Mouse (Mus musculus) frontal cortex, postnatal 36 days (tissue): ENCODE measurements around the gene Gm28053.

ENCODE experiments used
- DNase-seq, 2 experiments: peaks; one replicate each; pipeline ENCODE4 v3.0.0; 2022; ENCODE audit warnings: low spot score in 2 of 2

Gm28053 gene

DNA sequence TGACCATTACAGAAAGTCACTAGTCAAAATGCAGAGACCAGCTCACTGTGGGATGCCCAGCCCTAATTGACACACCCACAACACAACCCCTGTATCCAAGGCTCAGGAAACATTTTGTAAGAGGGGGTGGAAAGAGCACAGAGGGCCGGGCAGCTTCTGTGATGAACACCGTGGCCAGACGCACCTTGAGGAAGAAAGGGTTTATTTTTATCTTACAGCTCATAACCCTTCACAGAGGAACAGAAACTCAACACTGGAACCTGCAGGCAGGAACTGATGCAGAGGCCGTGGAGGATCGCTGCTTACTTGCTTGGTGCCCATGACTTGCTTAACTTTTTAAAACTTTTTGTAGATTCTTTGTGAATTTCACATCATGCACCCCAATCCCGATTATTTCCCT is 25.4 kb upstream of the Gm28053 start:
- DNase-seq, result no peak

DNA sequence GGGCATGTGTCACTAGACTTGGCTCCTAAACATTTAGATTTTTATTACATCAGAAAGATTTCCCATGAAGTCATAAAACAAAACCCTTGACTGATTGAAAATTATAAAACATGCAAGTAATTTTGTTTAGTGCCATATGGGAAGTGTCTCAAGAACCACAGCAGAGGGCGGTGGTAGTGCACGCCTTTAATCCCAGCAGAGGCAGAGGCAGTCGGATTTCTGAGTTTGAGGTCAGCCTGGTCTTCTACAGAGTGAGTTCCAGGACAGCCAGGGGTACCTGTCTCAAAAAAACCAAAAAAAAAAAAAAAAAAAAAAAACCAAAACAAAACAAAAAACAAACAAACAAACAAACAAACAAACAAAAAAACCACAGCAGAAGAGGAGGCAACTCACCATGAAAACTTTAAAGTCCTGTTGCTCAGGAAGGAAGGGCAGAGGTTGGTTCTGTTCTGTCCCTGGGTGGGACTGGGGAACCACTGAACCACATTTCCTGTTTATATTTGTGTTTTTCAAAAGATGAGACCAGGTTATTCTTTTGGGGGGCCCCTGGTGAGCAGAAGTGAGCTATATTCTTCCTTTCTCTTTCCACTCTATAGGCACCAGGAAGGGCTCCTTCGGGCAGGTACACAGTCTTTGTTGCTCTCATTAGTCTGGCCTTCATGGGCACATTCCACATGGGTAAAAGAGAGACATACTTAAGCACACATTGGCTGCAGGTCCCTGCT is 21.4 kb upstream of the Gm28053 start:
- DNase-seq, result no peak

DNA sequence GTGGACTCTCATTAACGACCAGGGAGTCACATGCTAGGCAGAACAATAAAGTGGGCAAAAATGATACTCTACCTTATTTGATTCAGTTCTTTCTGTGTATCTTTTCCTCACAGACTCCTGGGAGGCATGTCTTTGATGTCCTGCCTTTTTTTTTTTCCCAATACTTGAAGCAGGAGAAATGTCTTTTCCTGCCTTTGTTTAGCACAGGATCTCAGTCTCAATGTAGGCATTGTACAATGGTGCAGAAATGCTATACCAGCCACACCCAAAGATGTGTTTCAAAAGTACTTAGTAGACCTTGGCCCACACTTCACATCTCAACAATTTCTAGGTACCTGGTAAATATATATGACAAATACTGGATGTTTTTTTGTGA is 20.9 kb upstream of the Gm28053 start:
- no peak for DNase-seq

DNA sequence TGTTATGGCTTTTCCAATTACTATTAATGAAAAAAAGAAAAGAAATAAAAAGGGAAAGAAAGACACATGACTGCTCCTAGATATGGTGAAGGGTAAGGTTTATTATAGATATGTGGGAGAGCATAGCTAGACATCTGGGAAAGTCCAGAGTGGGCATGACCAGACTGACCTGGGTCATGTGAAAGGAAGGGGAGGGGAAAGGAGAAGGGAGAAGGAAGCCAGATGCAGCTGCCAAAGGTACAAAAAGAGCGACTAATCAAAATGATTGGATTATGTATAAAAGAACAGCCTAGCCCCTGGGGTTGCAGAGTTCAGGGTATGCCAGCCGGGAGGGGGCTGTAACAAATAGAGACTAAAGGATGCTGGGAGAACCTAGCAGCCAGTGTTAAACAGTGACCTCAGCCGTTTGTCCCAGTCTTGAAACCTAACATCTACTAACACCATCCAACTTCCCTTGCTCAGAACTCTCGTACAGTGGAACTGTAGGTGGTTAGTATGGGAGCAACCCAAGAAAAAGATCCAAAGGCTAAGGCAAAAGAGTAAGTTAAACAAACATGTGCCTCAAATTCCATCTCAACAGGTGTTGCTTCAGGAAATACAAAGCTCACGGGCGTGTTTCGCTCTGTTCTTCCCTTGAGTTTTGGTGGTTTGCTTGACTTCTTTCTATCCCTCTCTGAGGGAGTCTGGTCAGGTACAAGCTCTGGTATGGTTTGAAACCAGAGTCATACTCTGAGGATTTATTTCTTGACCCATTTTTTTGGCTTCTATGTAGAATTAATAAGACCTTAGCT is 20.1 kb upstream of the Gm28053 start:
- DNase-seq, result no peak

DNA sequence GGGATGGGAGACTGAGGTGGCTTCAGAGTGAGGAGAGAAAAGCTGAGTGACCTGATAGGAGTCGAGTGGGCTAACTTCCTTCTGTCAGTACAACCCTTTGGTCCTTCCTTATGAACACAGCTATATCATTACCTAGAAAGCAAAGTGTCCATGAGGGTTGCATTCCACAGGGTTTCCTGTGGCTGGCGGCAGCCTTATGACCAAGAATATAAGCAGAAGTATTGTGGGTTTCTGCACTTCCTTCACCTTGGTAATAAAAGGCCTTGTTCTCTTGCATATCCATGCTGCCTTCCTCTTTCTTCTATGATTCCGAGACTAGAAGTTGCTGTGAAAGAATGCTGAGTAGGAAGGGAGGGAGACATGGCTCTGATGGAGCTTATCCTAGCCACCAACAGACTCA is 19.5 kb upstream of the Gm28053 start:
- no peak for DNase-seq

DNA sequence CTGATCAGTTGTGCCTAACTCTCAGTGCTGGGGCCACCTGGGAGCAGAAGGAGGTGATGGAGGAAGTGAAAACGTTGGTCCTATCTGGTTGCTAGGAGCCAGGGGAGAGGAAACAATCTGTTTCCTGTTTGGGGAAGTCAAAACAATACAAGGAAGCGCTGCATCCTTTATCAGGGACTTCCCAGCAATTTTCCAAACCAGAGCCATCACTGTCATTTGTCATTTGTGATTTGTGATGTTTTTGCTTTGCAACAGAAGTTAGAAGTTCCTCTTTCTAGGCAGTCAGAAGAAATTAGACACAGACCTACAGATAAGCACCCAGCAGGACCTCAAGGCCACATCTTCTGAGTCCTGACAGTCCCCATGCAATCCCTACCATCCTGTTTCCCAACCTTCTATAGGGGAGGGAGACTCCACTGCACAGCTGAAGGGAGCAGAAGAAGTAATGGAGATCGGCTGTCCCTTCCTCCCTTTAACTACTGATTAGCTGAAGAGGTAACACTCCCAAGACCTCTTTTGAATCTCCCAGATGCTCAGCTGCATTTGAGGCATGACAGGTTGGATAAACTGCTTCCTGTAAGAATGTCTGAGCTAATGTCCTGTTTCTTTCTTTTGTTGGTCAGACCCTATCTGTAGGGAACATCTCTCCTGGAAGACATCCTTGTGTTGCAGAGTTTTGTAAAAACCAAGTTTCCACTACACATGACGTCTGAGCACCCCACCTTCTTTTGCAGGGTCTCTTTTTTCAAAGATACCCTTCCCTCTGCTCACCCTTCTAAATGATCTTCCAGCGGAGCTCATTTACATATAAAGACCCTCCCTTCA is 17.9 kb upstream of the Gm28053 start:
- no peak for DNase-seq

DNA sequence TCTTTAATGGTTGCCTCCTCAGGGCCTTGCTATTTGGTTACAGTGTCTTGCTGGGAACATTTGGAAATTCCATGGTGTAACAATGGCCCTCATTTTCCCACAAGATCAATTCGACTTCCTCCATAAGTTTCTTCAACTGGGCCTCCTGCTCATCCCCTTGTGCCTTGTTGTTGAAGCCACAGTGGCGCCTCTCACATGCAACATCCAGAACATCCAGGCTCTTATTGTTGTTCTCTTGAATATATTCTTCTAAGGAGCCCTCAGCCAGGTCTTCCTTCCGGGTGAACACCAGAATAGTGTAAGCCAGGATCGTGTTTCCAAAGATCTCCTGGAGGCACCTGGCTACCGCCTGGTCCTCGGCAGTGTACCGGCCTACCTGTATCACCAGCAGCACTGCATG is 16.3 kb upstream of the Gm28053 start:
- DNase-seq, result no peak

DNA sequence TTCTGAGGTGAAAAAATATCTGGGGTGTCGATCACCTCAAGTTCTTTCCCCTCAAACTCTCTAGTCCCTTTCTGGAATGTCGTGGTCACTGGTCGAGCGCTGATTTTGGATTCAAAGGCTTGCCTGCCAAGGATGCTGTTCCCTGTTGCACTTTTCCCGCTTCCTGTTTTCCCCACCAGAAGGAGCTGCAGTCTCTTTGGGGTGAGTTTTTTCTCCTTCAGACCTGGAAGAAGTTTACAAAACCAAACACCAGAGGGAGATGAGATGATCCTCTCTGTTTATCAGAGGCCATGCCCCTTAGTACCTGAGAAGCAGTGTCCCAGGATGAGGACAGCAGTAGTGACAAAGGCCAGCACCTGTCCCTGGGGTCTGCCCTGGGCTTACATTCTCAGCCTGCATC is 15.8 kb upstream of the Gm28053 start:
- DNase-seq, result no peak

DNA sequence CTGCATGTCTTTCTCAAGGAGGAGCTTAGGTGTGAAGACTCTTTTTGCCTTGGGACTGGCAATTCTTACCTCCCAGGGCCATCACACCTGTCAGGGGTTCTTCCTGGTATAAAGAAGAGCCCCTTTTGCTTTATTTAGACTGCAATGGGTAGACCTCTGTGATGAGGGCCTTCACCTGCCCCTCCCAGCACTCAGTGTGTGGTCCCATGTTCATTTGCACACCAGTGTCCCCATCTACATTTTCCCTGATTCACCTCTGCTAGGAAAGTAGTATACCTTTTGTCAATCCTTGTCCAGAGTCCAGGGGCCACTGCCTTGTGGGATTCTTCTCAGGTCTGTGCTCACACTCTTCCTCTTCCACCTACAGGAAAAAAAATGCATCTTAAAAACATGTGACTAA is 14.3 kb upstream of the Gm28053 start:
- DNase-seq, result no peak

DNA sequence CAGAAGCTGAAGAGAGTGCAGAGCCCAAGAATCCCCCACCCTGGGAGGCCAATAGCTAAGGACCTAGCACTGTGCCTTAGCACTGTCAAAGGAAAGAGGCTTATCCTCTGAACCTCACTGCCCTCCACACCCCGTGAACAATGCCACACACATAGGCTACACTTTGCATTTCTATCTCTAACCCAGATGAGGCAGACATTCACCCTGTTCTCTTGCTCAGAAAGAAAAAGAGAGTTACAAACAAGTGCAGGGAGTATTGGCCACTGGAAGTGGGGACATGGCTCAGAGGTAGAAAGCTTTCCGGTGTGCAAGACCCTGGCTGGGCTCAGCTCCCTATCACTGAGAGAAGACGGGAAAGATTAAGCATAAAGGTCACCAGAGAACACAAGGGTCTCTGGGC is 12.3 kb upstream of the Gm28053 start:
- no peak for DNase-seq

DNA sequence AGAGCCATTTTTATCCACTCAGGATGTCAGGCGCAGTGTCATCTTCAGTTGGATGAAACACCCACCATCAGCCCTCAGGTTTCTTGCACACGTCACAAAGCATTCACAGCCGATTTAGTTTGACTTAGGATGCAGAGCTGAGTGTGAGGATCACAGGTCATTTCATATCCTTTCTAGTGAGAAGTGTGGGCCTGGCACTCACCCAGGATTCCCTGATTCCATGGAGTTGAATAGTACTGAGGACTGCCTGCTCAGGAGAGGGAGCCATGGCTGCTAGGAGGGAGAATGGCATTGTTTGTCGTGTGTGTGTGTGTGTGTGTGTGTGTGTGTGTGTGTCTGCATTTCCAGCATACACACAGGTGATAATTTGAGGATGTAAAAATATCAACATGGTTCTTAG is 1.9 kb downstream of the Gm28053 start:
- no peak for DNase-seq

DNA sequence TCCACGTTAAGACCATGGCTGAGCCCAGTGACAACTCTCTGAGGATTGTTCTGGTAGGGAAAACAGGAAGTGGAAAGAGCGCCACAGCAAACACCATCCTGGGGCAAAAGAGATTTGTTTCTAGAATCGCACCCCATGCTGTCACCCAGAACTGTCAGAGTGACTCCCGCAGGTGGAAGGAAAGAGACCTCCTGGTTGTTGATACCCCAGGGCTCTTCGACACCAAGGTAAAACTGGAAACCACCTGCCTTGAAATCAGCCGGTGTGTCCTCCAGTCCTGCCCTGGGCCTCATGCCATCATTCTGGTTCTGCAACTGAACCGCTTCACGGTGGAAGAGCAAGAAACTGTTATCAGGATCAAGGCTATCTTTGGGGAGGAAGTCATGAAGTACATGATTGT is 5.1 kb downstream of the Gm28053 start:
- DNase-seq, result no peak

DNA sequence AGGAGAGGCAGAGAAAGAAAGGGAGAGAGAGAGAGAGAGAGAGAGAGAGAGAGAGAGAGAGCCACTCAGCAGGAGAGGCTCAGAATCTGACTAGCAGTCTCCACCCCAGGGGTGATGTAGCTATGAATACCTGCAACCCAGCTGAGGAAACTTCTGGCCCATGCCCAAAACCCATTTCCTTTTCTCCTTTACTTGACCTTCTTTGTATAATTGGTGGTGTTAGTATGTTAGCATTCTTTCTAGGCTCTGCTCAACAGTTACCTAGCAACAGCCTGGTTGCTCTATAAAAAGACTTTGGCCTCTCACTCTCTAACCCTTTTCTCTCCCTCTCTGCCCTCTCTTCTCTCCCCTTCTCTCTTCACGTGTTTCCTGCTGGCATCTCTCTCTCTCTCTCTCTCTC is 7.1 kb downstream of the Gm28053 start:
- DNase-seq, result peak in 1 of 2 experiments; percentile 42

DNA sequence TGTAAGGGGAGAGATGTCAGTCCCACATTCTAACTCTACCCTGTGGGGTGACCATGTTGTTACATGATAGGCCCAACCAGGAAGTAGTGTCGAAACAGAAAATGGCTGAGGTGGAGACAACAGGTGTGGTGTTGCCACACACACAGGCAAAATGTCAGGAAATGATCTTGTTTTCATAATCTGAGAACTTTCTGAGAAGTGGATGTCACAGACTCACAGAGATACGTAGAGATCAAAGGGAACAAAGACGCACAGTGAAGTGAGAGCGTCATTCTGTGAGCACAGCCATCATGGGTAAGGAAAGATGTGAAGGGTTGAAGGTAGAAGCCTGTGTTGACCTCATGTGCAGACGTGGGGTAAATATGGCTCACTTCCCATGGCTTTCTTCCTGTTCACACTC is 9.4 kb downstream of the Gm28053 start:
- DNase-seq, result no peak

DNA sequence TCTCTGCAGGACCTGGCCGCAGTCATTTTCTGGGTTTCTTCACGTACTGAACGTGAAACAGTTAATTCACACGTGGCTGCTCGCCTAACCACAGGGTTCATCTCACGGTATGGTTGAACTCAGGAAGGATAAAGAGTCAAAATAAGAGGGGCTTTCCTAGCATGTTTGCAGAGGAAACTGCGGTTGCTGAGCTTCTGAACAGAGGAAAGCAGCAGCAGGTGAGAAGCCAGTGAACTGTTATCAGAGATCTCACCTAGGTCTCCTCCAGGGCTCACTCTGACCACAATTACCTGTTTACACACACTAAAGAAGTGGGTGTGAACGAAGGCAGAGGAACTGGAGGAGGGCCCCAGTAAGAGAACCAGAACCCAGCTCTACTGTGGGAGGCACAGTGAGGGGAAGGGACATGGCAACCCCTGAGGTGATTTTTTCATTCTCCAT is 14.5 kb downstream of the Gm28053 start:
- DNase-seq, result no peak

DNA sequence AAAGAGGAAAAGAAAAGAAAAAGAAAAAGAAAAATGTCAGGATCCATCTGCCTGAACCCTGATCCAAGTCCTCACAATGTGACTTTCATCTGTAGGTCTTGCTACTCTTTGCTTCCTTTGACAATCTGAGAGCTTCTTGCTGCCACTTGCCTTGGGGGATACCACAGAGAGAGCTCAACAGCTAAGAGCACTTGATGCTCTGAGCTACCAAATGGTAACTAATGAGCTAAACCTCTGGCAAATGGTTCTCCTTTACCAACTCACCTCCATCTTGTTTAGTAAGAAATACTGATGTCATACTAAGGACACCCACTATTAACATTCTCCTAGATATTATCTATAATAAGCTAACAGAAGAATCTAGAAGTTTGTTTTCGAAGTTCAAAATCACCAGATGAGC is 15.3 kb downstream of the Gm28053 start:
- no peak for DNase-seq

DNA sequence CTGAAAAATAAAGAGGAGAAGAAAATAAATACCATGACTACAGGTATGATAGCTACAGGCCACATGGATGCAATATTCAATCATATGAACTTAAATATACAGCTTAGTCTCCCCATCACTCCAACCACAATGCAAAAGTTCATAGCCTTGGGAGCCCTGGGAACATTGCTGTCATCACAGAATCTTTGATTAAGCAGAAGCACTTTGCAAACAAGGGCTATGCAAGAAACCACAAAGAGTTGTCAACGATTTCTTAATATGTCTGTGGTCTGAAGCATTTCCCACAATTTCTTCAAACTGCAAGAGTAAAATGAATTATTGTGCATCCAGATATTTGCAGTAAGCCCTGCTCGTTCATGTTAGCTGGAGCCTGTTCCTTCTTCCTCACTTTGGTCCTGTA is 18.6 kb downstream of the Gm28053 start:
- DNase-seq, result no peak

DNA sequence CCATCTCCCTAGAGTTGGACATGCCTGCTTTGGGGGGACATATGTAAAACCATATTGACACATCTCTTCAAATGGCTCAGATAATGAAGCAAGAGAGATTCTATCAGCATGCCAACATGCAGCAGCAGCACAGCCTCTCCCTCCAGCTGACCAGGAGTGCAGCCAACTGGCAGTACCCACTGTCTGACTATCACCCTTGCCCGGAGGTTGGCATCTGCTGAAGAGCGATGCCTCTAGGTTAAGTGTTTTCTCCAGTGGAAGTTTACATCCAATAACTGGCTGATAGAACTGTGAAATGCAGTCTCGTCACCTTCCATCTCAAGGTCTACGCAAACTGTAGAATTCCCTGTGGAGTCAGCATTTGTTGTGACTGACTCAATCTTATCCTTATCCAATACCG is 19.3 kb downstream of the Gm28053 start:
- no peak for DNase-seq

DNA sequence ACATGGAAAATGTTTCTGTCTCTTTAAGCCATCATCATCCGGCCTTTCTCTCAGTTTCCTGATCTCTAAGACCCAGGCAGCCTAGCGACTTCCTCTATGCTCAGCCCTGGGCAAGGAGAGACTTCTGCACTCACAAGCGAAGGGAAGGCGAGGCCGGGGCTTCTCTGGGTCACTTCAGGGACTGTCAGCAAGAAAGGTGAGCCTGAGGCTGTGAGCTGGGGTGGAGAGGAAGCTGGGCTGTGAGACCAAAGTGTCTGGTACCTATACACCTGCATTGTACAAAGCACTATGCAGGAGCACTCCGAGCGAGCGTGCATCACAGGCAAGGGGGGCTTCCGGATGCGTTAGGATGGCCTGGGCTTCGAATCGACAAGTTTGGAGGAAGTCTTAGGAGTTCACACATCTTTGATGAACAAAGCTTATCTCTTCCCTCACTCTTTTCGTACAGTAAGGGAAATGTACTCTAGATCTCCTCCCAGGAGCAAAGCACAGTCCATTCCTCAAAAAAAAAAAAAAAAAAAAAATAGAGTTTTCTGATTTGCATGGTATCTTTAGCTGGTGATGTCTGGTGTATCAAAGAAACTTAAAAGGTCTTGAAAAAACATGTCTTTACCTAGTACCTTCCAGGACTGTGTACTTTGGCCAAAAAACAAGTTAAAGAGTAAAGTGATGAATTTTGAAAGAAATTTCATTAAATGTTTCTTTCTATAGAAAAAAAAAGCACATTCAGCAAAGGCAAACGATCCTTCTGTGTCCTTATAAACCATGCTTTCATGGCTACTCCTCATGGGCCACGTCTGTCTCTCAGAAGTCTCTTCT is 20.8 kb downstream of the Gm28053 start, which contains the start of gene Gimap1:
Gimap1 (plus strand) TSS at position 94 of the 819 bp plus-strand sequence.
- DNase-seq, result no peak

DNA sequence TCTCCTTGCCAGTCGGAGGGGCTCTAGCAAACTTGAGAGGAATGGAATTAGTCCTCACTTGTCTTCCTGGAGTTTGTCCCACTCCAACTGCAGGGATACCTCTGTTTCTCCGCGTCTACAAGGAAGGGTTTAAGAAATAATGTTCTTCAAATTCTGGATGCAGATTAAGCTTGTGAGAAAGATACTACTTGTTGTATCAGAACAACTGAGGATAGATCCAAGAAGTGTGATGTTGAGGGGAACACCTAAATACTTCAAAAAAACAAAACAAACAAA is 21.3 kb downstream of the Gm28053 start:
- DNase-seq, result no peak

DNA sequence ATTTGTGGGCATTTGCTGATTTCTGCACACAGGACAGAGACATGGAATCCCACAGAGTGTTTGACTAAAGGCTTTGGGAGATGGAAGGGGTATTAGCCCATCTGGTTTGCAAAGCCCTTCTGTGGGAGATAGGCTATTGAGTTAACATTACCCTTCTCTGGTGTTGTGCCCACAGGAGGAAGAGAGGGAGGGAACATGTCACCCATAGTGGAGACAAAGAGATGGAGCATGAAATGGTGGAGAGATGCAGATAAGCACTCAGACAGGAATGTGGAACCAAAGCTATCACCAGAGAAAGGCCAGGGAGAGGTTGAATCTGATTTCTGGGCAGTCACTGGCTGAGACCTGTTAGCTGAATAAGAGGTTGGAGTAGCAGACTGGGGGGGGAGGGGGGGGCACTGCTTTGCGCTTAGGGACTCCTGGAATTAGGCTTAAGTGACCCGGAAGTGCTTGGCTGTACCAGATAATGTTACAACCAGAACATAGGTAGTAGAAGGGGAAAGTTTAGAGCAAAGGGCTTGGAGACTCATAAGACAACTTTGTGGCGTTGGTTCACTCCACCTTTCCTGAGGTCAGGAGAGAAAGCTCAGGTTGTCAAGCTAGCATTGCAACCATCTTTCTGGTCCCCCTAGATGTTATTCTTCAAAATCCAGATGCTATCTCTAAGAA is 22.2 kb downstream of the Gm28053 start:
- no peak for DNase-seq
